Mouse (Mus musculus) CH12.LX (cell line): ENCODE data around the gene Slco1a6.

Source experiments
- CHD2 ChIP-seq: IDR thresholded peaks from 2 replicates; pipeline ENCODE4 v1.6.1; 2011; ENCODE audit warnings: low read length, improper control_type of control experiment
- CTCF ChIP-seq, 2 experiments: IDR thresholded peaks in 1 of 2; conservative IDR thresholded peaks in 1 of 2; 2 replicates each; pipeline ENCODE4 v1.5.1; 2011 to 2012; ENCODE audit warnings: low read depth in 2 of 2, low read length in 2 of 2, improper control_type of control experiment in 1 of 2, inconsistent platforms in 1 of 2, mild to moderate bottlenecking in 1 of 2, moderate library complexity in 1 of 2
- ELF1 ChIP-seq: IDR thresholded peaks from 2 replicates; pipeline ENCODE4 v1.6.1; 2014; ENCODE audit warnings: low read depth, mild to moderate bottlenecking, inconsistent platforms, low read length, improper control_type of control experiment
- EP300 ChIP-seq: IDR thresholded peaks from 2 replicates; pipeline ENCODE4 v1.6.1; 2011; ENCODE audit warnings: low read length, improper control_type of control experiment
- MAZ ChIP-seq: IDR thresholded peaks from 2 replicates; pipeline ENCODE4 v1.6.1; 2012; ENCODE audit warnings: low read depth, mild to moderate bottlenecking, inconsistent platforms, low read length, improper control_type of control experiment, moderate library complexity
- PAX5 ChIP-seq: IDR thresholded peaks from 2 replicates; pipeline ENCODE4 v1.6.1; 2012; ENCODE audit warnings: low read length, inconsistent platforms, mixed read lengths
- POLR2A ChIP-seq: IDR thresholded peaks from 2 replicates; pipeline ENCODE4 v1.6.1; 2011; ENCODE audit warnings: low read depth, mild to moderate bottlenecking, improper control_type of control experiment, low read length
- RAD21 ChIP-seq: IDR thresholded peaks from 2 replicates; pipeline ENCODE4 v1.6.1; 2011; ENCODE audit warnings: low read depth, mild to moderate bottlenecking, low read length, improper control_type of control experiment, moderate library complexity

- TF ChIP-seq MAZ = no peak
- TF ChIP-seq CTCF (conservative IDR thresholded peaks at IDR 0.05 in 1 of 2, IDR thresholded peaks at IDR 0.05 in 1 of 2; ENCODE audit: low read depth in 2 of 2, low read length in 2 of 2) = no peak
- TF ChIP-seq POLR2A = no peak
- TF ChIP-seq RAD21 = no peak
- no peak for TF ChIP-seq ELF1
- TF ChIP-seq PAX5 = no peak
- TF ChIP-seq CHD2 = no peak
- no peak for TF ChIP-seq EP300
These were observed 47.1 kb downstream of the Slco1a6 start for GRCm38 (mm10) chr6:142161171-142161570.
